Mouse (Mus musculus): ENCODE results near the gene Hepacam.
A peak's percentile ranks its signal among the peaks of the same experiment; 100 is the strongest.

The Hepacam gene

DNA sequence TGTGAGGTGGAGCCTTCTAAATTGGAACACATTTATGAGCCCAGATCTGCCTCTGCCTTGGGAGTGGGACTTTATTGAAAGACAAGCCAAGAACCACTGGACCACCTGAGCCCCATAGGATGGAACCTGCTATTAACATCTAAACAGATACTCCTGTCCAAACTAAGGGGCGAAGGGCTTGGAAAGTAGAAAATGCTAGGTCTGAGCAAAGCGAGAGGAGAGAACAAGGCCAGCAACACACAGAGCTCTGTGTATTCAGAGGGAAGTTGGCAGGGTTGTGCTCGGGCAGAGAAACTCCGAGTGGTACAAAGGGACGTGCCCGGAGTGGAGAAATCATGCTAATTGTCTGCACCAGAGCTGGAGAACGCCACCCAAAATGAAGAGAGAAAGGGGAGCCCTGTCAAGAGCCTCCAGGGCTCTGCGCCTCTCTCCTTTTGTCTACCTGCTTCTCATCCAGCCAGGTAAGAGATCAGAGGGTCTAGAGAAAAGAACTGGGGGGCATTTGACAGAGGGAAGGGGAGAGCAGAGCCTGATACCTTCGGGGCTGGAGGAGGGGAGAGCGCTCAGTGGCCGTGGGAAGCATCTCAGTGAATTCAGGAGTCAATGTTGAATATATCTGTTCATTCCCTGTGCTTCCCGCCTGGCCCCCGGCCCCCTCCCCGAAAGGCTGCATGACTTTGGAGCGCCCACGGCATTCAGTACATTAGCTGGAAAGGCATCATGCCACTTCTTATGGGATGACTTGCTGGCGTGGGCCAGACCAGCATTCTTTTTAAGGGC lies at the start of gene Hepacam:
TSS of gene Hepacam (plus strand) at position 51 of the 780 bp plus-strand sequence.
- no peak for DNase-seq (ENCODE audit: low read depth, low spot score)

- DNase-seq (ENCODE audit: low read depth, low spot score), result peak; percentile 39
Measured at GRCm38 (mm10) chr9:37329456-37329855, 37.7 kb upstream of the Hepacam start.

GRCm38 (mm10) chr9:37345406-37345805 lies 21.7 kb upstream of the Hepacam start:
- DNase-seq (ENCODE audit: low read depth, low spot score), result no peak

- no peak for DNase-seq (ENCODE audit: low read depth, low spot score)
Measured at GRCm38 (mm10) chr9:37347184-37347987, 19.8 kb upstream of the Hepacam start.

GRCm38 (mm10) chr9:37347988-37348642 lies 19.0 kb upstream of the Hepacam start, which contains the start of gene Ccdc15:
Ccdc15 (minus strand) TSS chr9:37348432.
- DNase-seq (ENCODE audit: low read depth, low spot score), result peak; percentile 97

DNA sequence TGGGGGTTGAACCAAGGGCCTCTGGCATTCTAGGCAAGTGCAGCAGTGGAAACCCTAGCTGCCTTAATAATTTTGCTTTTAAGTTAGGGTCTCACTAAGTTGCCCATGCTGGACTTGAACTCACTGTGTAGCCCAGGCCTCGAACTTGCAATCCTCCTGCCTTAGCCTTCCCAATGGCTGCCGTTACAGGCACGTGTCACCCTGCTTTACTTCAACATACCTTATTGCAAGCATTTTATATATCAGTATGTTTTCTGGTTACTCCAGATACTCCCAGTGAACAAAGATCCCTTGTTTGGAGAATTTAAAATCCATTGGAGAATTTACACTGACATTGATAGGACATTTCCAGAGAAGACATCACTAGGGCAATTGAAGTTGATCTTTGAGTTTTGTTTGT lies 18.1 kb upstream of the Hepacam start:
- DNase-seq (ENCODE audit: low read depth, low spot score), result no peak

DNA sequence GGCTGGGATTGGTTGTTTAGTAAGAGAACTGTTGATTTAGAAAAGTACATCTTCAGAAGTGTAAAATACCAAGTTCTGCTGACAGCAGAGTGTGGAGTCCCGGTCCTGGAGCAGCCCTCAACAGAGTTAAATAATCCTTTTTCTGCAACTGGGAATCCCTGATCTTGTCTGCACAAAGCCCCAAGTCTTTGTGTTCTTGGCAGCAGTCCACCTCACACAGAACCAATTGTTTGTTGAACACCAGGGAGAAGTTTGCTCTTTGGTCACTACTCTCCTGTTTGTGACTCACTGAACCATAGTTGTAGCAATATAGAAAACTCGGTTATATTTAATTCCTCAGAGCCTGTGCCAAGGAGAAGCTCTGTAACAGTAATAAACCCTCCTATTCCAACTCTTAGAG lies 15.9 kb upstream of the Hepacam start:
- no peak for DNase-seq (ENCODE audit: low read depth, low spot score)

DNA sequence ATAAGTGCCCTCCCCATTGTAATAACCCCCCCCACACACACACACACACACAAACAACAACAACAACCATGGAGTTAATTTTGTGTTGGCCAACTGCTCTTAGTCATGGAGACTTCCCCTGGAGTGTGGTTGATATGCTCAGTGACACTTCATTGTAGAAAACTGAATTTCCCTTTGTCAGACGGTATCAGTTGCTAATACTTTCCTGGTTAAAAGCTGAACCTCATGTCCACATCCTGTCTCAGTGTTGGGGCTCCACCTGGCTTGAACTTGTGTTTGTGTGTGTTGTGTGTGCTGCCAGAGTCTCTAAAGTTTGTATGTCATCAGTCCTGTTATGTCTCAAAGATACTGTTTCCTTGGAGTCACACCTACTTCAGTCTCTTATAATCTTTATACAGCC lies 12.7 kb upstream of the Hepacam start:
- no peak for DNase-seq (ENCODE audit: low read depth, low spot score)

DNA sequence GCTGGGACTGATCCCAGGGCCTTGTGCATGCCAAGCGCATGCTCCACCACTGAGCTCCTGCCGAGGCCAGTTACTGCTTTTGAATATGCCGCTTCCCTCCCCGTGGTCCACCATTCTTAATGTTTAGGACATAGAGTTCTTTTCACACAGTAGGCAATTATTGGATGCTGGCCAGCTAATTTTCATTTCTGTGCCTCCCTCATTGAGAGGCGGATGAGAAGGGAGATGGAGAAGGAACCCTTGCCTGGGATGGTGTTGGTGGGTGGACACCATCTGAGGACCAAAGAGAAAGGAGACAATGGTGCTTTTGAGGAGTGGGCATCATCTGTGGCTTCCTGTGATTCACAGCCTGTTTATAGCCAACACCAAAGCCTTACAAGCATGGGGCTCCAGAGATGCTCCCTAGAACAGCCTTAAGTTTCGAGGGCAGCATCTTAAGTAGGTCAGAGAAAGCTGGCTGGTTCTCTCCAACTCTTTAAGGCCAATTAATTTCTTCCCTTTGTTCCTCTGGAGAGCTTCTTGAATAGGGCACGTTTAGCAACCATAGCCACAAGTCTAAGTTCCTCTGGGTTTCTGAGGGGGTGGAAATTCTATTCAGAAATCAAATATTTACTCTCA lies 8.3 kb upstream of the Hepacam start:
- no peak for DNase-seq (ENCODE audit: low read depth, low spot score)

- no peak for DNase-seq (ENCODE audit: low read depth, low spot score)
Measured at GRCm38 (mm10) chr9:37359331-37360220, 7.6 kb upstream of the Hepacam start.

DNA sequence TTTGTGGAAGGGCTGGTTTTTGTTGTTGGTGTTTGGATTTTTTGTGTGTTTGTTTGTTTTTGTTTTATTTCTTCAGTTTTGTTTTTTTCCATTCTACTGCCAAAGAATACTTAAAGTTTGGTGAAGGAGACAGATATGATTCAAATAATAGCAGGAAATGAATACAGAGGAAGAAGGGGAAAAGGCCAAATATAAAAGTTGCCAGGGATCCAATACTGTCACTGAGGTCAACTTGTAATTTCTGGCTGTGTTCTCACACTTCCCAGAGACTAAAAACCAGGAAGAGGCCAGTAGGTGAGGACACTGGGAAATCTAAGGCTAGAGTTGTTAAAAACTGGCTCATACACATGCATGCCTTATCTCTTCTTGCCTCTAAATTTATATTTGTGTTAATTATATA lies 5.1 kb upstream of the Hepacam start:
- DNase-seq (ENCODE audit: low read depth, low spot score), result no peak

GRCm38 (mm10) chr9:37362881-37363280 lies 4.3 kb upstream of the Hepacam start:
- no peak for DNase-seq (ENCODE audit: low read depth, low spot score)

DNA sequence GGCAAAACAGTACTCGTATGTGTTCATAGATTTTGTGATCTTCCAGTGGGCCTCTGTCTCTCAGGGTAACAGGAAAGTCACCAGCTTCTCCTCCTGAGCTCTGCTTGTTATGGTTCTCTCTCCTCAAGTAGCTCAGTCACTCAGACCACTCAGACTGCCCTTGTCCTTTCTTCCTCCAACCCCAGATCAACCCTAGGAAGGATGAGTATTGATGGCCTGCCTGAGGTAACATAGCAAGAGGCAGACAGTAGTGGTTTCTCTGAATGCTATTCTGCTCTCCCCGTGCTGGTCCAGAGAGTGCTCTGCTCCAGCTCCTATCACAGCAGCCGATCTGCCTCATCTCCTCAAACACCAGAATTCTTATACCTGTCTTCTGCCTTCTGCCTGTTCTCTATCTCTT lies 3.6 kb upstream of the Hepacam start:
- no peak for DNase-seq (ENCODE audit: low read depth, low spot score)

DNA sequence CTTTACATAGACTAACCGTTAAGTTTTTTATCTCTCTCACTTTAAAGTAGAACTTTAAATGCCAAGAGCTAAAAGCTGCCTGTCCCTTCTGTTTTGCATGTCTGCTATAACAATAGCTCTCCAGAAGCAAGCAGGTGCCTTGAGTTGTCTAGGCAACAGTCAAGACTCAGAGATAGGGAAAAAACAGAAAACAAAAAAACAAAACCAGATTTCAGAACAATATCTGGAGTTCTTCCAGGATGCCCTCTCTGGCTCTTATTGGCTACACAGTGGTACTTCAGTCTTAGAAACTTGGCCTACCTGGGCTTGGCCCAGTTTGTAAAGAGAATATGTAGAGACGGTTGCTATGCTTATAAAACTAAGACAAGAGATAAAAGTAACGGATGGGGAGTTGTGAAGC lies 2.8 kb upstream of the Hepacam start:
- DNase-seq (ENCODE audit: low read depth, low spot score), result no peak

GRCm38 (mm10) chr9:37365706-37366105 lies 1.4 kb upstream of the Hepacam start:
- DNase-seq (ENCODE audit: low read depth, low spot score), result no peak

- no peak for DNase-seq (ENCODE audit: low read depth, low spot score)
Measured at GRCm38 (mm10) chr9:37368081-37368830, 1.1 kb downstream of the Hepacam start.

DNA sequence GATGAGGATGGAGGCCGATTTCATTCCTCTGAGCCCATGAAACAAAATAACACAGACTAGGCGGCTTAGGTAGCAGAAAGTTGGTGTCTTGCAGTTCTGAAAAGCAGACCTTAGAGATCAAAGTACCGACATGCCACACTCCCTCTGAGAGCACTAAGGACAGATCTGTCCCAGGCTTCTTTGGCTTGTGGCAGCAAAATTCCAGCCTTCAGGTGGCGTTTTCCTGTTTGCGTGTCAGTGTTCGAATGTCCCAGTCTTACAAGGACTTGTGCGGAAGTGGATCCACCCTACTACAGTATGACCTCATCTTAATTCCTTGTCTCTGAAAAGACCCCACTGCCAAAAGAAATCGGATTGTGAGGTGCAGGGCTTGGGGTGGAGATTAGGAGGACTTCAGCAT lies 1.7 kb downstream of the Hepacam start:
- DNase-seq (ENCODE audit: low read depth, low spot score), result no peak

- DNase-seq (ENCODE audit: low read depth, low spot score), result no peak
Measured at GRCm38 (mm10) chr9:37371232-37371801, 4.2 kb downstream of the Hepacam start.

DNA sequence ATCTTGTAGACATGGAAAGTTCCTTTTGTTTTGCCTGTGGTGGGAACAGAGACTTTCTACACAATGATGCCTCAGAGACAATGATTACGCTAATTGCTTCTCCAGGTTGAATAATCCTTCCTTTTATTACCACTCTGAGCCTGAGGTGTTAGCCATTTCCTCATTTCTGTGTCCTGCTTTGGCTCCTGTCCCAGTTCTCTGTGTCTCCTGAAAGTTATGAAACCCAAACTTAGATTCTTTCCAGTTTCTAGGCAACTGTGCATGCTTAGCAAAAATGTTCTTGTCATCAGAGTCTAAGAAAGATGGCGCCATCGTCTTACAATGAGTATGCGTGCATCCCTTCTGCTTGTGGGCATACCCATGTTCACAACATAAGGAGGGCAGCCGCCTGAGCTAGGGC lies 8.6 kb downstream of the Hepacam start:
- DNase-seq (ENCODE audit: low read depth, low spot score), result no peak

DNA sequence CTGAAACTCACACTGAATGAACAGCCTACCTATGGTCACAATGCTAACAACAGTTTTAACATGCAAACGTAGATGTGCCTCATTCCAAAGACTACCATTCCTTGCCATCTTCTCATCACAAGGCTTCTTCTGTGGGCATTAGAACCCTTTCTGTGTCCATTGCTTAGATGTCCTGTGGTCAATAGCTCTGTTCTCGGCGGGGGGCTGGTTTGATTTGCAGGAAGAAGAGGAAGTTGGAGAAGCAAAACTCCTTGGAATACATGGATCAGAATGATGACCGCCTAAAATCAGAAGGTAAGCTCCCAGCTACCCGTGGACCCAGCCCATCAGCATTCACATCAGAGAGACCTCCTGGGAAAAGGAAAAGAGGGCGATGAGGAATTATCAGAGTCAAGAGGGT lies 16.0 kb downstream of the Hepacam start:
- no peak for DNase-seq (ENCODE audit: low read depth, low spot score)
